Mouse (Mus musculus) bone marrow macrophage, adult 2 months (primary cell): ENCODE measurements around the gene Usp24. TPM values are rescaled to one million over a fixed set of nuclear protein-coding genes. Genes with fewer than 3 reads are reported as not detected.

Experiments
- H3K27ac ChIP-seq: 2 replicates; pipeline ENCODE4 v1.5.1; 2012; ENCODE audit warnings: low read depth, low read length; ENCODE audit not compliant: insufficient read depth
- H3K4me1 ChIP-seq: 2 replicates; pipeline ENCODE4 v1.6.1; 2012; ENCODE audit warnings: low read length; ENCODE audit not compliant: control insufficient read depth, insufficient read depth
- H3K4me3 ChIP-seq: 2 replicates; pipeline ENCODE4 v1.5.1; 2012; ENCODE audit warnings: mild to moderate bottlenecking, low read length, moderate library complexity; ENCODE audit not compliant: insufficient read depth
- CTCF ChIP-seq: IDR thresholded peaks from 2 replicates; pipeline ENCODE4 v1.5.1; 2012; ENCODE audit warnings: low read depth, mild to moderate bottlenecking, low read length, moderate library complexity
- POLR2A ChIP-seq: IDR thresholded peaks from 2 replicates; pipeline ENCODE4 v1.6.1; 2012; ENCODE audit warnings: mild to moderate bottlenecking, low read depth, low read length, borderline replicate concordance
- polyA plus RNA-seq: library from polyadenylated mRNA; stranded (reverse); fragments of >200 nt; gene quantifications from 2 replicates; pipeline ENCODE4 v1.2.4, GENCODE M21; 2012; ENCODE audit not compliant: missing spikeins, insufficient read depth, insufficient read length

Usp24 gene
- polyA plus RNA-seq, 1 experiment: 15.8 TPM

DNA sequence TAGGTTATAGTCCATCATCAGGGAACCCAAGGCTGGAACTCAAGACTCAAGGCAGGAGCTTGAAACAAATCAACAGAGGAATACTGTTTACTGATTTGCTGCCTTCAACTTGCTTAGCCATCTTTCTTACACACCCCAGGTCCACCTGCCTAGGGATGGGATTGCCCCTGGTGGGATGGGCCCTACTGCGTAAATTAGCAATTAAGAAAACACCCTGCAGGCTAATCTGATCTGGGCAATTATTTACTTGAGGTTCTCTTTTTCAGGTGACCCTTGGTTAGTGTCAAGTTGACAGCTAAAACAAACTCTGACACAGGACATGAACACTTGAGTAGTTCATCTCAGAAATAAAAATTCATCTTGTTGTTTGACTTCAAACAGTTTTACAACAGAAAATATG, 108.5 kb downstream of the Usp24 start:
- Histone ChIP-seq H3K27ac (no peak overlapping the region), H3K4me3 (no peak overlapping the region), H3K4me1 (peaks cover 14% of the 10 kb centered on the region)
- no peak for TF ChIP-seq CTCF
- TF ChIP-seq POLR2A: no peak

DNA sequence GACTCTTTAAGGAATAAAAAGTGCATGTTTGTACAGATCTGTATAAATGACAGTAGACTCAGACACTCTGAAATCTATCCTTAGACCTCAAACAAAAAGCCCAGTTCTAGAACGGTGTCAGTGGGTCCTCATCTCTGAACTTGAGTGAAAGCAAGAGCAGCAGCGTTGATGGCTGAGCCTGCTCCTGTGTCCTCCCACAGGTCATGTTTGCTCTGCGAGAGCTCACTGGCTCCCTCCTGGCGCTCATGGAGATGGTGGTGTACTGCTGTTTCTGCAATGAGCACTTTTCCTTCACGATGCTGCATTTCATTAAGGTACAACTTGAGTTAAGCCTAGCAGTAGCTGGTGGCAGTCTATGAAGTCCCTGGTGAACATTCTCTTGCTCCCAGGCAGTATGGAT, 110.3 kb downstream of the Usp24 start:
- TF ChIP-seq POLR2A (no peak), CTCF (no peak)
- no peak overlapping the region for H3K27ac ChIP-seq

DNA sequence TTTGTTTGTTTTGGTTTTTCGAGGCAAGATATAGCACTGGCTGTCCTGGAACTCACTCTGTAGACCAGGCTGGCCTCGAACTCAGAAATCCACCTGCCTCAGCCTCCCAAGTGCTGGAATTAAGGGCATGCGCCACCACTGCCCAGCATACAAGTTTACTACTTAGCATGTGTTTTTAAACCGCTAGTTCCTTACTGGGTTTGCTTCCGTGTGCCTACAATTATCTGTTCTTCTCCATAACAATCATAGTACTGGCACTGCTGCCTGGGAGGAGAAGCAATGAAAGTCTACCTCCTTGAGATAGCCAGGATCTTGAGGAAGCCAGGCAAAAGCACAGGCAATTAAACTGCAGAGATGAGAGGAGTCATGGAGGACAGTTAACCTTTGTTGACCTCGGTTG, 112.6 kb downstream of the Usp24 start:
- H3K4me1 ChIP-seq: peaks cover 14% of the 10 kb centered on the region
- TF ChIP-seq CTCF (no peak), POLR2A (no peak)
- H3K27ac ChIP-seq: peak overlapping the region; percentile 72
- no peak overlapping the region for H3K4me3 ChIP-seq

More for the DNA sequence above, 110.3 kb downstream of the Usp24 start:
- Histone ChIP-seq H3K4me3 (no peak overlapping the region), H3K4me1 (peaks cover 14% of the 10 kb centered on the region)

DNA sequence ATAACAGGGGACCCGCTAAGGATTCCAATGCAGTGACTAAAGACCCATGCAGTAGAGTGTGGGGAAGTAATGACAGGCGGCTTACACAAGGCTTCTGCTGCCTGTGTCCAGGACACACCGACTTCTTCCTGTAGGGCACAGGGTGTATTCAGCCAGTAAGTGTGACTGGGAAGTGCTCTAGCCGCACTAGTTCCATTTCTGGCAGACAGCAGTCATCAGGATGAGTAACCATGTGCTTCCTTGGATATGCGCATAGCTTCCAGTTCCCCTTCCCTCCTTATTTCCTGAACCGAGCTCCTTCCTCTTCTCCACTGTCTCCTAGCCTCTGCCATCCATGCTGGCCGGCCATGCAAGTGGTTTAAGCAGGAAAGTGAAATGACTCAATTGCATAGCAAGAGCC, 113.1 kb downstream of the Usp24 start:
- TF ChIP-seq POLR2A (no peak), CTCF (no peak)
- H3K4me1 ChIP-seq: peaks cover 14% of the 10 kb centered on the region
- H3K4me3 ChIP-seq: no peak overlapping the region
- peak overlapping the region; percentile 72 for H3K27ac ChIP-seq

DNA sequence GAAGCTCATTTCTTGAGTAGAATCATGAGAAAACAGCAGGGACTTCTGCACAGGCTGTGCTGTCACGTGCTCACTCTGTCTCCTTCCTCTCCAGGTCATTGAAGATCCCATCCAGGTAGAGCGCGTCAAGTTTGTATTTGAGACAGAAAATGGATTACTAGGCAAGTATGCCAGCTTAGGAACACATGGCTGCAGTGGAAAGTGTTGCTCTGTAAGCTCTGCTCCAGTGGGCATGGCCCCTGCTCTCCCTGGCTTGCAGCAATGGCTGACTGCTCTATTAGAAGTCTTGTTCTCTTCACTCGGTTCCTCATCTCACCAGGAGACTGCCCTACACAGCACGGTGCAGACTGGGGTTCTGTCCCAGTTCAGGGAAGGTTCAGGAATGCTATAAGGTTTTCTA, 114.4 kb downstream of the Usp24 start:
- Histone ChIP-seq H3K4me3 (no peak overlapping the region), H3K4me1 (peaks cover 14% of the 10 kb centered on the region), H3K27ac (no peak overlapping the region)
- TF ChIP-seq POLR2A (no peak), CTCF (no peak)

DNA sequence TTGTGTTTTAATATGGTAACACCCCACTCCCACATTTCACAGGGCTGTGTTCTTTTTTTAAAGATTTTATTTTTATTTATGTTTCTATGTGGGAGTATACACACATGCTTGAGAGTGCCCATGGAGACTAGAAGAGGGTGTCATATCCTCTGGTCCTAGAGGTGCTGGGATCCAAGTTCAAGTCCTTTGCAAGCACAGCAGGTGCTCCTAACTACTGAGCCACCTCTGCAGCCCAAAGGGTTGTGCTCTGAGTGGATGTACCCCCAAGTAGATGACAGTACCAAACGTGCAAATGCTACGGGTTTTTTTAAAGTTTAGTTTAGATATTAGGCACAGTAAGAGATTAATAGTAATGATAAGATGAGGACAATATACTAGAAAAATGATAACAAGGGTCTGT, 119.4 kb downstream of the Usp24 start:
- TF ChIP-seq CTCF (no peak), POLR2A (no peak)
- Histone ChIP-seq H3K4me3 (no peak overlapping the region), H3K4me1 (no peaks in the 10 kb centered on the region), H3K27ac (no peak overlapping the region)

DNA sequence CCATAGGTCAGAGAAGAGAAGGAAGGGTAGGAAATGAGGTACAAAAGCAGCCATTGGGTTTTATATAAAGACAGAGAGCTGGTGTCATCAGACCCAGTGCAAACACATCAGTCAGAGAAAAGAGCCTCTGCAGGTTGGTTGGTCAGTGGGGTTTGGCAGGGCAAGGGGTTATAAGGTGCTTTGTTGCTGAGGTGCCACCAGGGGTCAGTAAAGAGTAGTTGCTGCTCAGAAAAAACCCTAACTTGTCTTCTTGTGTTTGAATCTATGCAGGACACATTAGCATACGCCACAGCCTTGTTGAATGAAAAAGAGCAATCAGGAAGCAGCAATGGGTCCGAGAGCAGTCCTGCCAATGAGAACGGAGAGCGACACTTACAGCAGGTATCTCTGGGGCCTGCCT, 120.5 kb downstream of the Usp24 start:
- Histone ChIP-seq H3K4me1 (no peaks in the 10 kb centered on the region), H3K27ac (no peak overlapping the region), H3K4me3 (no peak overlapping the region)
- TF ChIP-seq CTCF (peak; percentile 44; the same call in 1 of the 2 replicates), POLR2A (no peak)

DNA sequence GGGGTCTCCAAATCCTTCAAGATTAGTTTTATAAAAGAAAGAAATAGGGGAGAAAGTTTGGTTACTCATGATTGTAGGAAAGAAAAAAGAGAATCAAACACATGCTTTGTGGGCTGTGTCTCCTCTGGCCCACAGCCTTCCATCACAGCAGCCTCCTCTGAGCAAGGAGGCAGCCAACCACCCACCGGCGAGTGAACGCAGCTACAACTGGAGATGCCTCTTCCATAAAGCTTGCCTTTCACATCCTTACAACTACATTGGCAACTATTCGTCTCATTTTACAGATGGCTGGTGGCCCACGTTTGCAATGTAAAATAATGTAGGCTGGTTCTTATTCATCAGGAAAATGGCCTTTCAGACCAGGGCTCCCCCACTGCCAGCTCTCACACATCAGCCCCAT, 121.2 kb downstream of the Usp24 start:
- no peaks in the 10 kb centered on the region for H3K4me1 ChIP-seq
- H3K27ac ChIP-seq: no peak overlapping the region
- no peak overlapping the region for H3K4me3 ChIP-seq
- TF ChIP-seq CTCF: no peak
- no peak for TF ChIP-seq POLR2A

DNA sequence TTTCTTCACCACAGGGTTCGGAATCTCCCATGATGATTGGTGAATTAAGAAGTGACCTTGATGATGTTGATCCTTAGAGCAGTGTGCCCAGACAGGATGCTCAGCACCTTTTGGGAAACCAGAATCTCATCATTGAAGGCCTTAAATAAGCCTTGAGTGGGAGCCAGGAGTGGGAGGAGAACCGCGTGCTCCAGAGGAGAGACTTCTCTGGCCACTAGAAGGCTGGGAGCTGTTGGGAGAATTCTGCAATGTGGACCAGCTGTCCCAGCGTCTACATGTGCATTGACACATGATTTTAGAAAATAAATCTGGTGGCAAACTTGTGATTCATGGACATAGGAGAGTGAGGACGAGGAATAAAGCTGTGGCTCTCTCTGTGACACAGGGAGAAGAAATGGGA, 122.8 kb downstream of the Usp24 start:
- H3K4me1 ChIP-seq: no peaks in the 10 kb centered on the region
- H3K27ac ChIP-seq: no peak overlapping the region
- H3K4me3 ChIP-seq: no peak overlapping the region
- TF ChIP-seq POLR2A (no peak), CTCF (no peak)

DNA sequence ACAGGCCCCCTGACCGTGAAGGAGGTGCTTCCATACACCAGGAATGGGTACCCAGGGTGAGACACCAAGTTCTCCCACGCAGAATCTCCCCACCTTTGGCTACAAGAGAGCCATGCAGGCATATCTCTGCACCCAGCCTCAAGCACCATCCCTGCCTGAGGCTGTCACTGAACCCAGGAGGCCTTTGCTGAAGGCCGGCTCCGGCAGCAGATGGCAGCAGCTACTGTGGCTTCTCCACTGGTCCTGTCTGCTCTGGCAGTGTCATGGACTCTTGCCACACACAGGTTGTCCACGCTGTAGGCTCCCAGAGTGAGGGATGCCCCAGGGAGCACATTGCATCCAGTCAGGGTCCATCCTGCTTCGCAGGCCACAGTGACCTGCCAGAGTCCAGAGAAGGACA, 127.2 kb downstream of the Usp24 start:
- Histone ChIP-seq H3K4me3 (no peak overlapping the region), H3K4me1 (no peaks in the 10 kb centered on the region), H3K27ac (no peak overlapping the region)
- TF ChIP-seq CTCF (no peak), POLR2A (no peak)

DNA sequence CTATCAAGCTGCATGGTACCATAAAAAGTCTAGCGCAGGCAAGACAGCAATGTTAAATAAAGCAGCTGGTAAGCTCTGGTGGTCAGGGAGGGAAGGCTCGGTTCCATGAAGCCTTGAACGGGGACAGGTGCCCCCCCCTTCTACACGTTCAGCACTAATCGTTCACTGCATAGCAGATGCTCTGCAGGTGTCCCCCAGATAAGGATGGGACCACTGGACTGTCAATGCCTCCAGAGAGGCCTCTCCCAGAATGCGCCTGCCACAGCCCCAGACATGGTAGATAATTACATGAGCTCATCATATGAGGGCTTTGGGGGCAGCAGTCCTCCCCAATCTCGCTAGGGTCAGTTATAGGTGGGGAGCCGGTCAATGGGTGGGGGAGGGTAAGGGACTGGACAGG, 133.3 kb downstream of the Usp24 start:
- TF ChIP-seq CTCF: no peak
- TF ChIP-seq POLR2A: no peak
- no peak overlapping the region for H3K4me3 ChIP-seq
- no peak overlapping the region for H3K27ac ChIP-seq
- no peaks in the 10 kb centered on the region for H3K4me1 ChIP-seq

DNA sequence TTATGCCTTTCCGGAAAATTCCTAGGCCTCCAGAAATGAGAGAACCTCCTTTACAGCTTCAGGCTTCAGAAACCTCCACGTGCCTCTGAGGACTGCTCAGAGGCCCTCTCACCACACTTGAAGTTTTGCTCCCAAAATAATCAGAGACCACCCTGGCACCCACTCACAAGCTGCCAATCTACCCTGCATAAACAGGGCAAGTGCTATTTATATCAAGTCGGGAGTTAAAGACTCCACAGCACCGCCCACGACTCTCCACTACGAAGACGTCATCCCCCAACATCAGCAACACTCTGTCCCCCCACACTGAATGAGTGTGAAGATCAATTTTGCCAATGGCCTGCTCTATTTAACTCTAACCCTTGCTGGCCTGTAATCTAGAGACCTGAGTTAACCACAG, 136.4 kb downstream of the Usp24 start:
- no peak overlapping the region for H3K4me3 ChIP-seq
- no peaks in the 10 kb centered on the region for H3K4me1 ChIP-seq
- H3K27ac ChIP-seq: no peak overlapping the region
- TF ChIP-seq CTCF (no peak), POLR2A (no peak)
